Mouse (Mus musculus): Measurements from ENCODE around the gene App. TPM values are rescaled to one million over a fixed set of nuclear protein-coding genes. Genes with fewer than 3 reads are reported as not detected.

App gene
- polyA plus RNA-seq, 1 experiment from 2014 or later = 175 TPM

- ATAC-seq (ENCODE audit: insufficient read depth, low FRiP score, low read depth) = no peak
- Histone ChIP-seq H3K4me2 (no peak overlapping the region), H3K9me3 (no peaks in the 10 kb centered on the region), H3K36me3 (peaks cover 5% of the 10 kb centered on the region; the same call in 1 of the 2 replicates), H3K27me3 (replicated peaks) (no peaks in the 10 kb centered on the region), H3K4me3 (replicated peaks) (no peak overlapping the region), H3K9ac (no peak overlapping the region), H3K27ac (no peak overlapping the region), H3K4me1 (no peaks in the 10 kb centered on the region)
- WGBS = 86% methylated on average over 5 of the region's 5 CpGs
Observed at GRCm38 (mm10) chr16:85115837-85116236, 57.7 kb downstream of the App start.

- Histone ChIP-seq H3K4me2 (no peak overlapping the region), H3K27ac (no peak overlapping the region), H3K9ac (no peak overlapping the region), H3K4me3 (replicated peaks) (no peak overlapping the region), H3K9me3 (no peaks in the 10 kb centered on the region), H3K36me3 (peaks cover 5% of the 10 kb centered on the region; the same call in 1 of the 2 replicates), H3K27me3 (replicated peaks) (no peaks in the 10 kb centered on the region), H3K4me1 (no peaks in the 10 kb centered on the region)
- no peak for ATAC-seq (ENCODE audit: insufficient read depth, low FRiP score, low read depth)
- 78% methylated on average over 1 of the region's 1 CpGs for WGBS
Observed at GRCm38 (mm10) chr16:85114742-85115141, 58.8 kb downstream of the App start.

- H3K9ac ChIP-seq = no peak overlapping the region
- H3K36me3 ChIP-seq = no peaks in the 10 kb centered on the region
- H3K4me1 ChIP-seq = no peaks in the 10 kb centered on the region
- 84% methylated on average over 2 of the region's 2 CpGs for WGBS
- H3K9me3 ChIP-seq = no peaks in the 10 kb centered on the region
- no peak for ATAC-seq (ENCODE audit: insufficient read depth, low FRiP score, low read depth)
- H3K4me3 ChIP-seq (replicated peaks) = no peak overlapping the region
- no peaks in the 10 kb centered on the region for H3K27me3 ChIP-seq (replicated peaks)
- no peak overlapping the region for H3K27ac ChIP-seq
- H3K4me2 ChIP-seq = no peak overlapping the region
Observed at GRCm38 (mm10) chr16:85113941-85114340, 59.6 kb downstream of the App start.

GRCm38 (mm10) chr16:85112254-85112653 lies 61.3 kb downstream of the App start:
- 64% methylated on average over 2 of the region's 2 CpGs for WGBS
- Histone ChIP-seq H3K9me3 (no peaks in the 10 kb centered on the region), H3K4me2 (no peak overlapping the region), H3K9ac (no peak overlapping the region), H3K27ac (no peak overlapping the region), H3K4me1 (no peaks in the 10 kb centered on the region), H3K4me3 (replicated peaks) (no peak overlapping the region), H3K27me3 (replicated peaks) (no peaks in the 10 kb centered on the region), H3K36me3 (no peaks in the 10 kb centered on the region)
- ATAC-seq (ENCODE audit: insufficient read depth, low FRiP score, low read depth) = no peak

- no peaks in the 10 kb centered on the region for H3K4me1 ChIP-seq
- no peaks in the 10 kb centered on the region for H3K27me3 ChIP-seq (replicated peaks)
- H3K4me3 ChIP-seq (replicated peaks) = no peak overlapping the region
- ATAC-seq (ENCODE audit: insufficient read depth, low FRiP score, low read depth) = no peak
- no peak overlapping the region for H3K4me2 ChIP-seq
- H3K9me3 ChIP-seq = no peaks in the 10 kb centered on the region
- no peak overlapping the region for H3K9ac ChIP-seq
- H3K36me3 ChIP-seq = no peaks in the 10 kb centered on the region
- 73% methylated on average over 13 of the region's 13 CpGs for WGBS
- no peak overlapping the region for H3K27ac ChIP-seq
Observed at GRCm38 (mm10) chr16:85110428-85110827, 63.1 kb downstream of the App start.

GRCm38 (mm10) chr16:85108486-85108885 lies 65.1 kb downstream of the App start:
- no peaks in the 10 kb centered on the region for H3K4me1 ChIP-seq
- no peaks in the 10 kb centered on the region for H3K36me3 ChIP-seq
- WGBS = 88% methylated on average over 7 of the region's 7 CpGs
- H3K4me2 ChIP-seq = no peak overlapping the region
- no peak overlapping the region for H3K9ac ChIP-seq
- no peaks in the 10 kb centered on the region for H3K27me3 ChIP-seq (replicated peaks)
- H3K9me3 ChIP-seq = no peaks in the 10 kb centered on the region
- H3K4me3 ChIP-seq (replicated peaks) = no peak overlapping the region
- H3K27ac ChIP-seq = no peak overlapping the region
- no peak for ATAC-seq (ENCODE audit: insufficient read depth, low FRiP score, low read depth)

GRCm38 (mm10) chr16:85106644-85107323 lies 66.8 kb downstream of the App start:
- WGBS = 82% methylated on average over 9 of the region's 9 CpGs

GRCm38 (mm10) chr16:85105603-85106002 lies 68.0 kb downstream of the App start:
- Histone ChIP-seq H3K4me2 (no peak overlapping the region), H3K27me3 (replicated peaks) (no peaks in the 10 kb centered on the region), H3K4me1 (0 out of 2 replicates have a peak, but pooled peaks cover 2% of the 10 kb centered on the region), H3K36me3 (no peaks in the 10 kb centered on the region), H3K9me3 (no peaks in the 10 kb centered on the region), H3K9ac (no peak overlapping the region), H3K4me3 (replicated peaks) (no peak overlapping the region), H3K27ac (no peak overlapping the region)
- ATAC-seq (ENCODE audit: insufficient read depth, low FRiP score, low read depth) = no peak
- 77% methylated on average over 4 of the region's 4 CpGs for WGBS

More at GRCm38 (mm10) chr16:85106644-85107323, 66.8 kb downstream of the App start:
- Histone ChIP-seq H3K4me1 (0 out of 2 replicates have a peak, but pooled peaks cover 2% of the 10 kb centered on the region), H3K27ac (no peak overlapping the region), H3K36me3 (no peaks in the 10 kb centered on the region), H3K4me2 (no peak overlapping the region), H3K27me3 (replicated peaks) (no peaks in the 10 kb centered on the region), H3K9me3 (no peaks in the 10 kb centered on the region), H3K4me3 (replicated peaks) (no peak overlapping the region), H3K9ac (no peak overlapping the region)
- no peak for ATAC-seq (ENCODE audit: insufficient read depth, low FRiP score, low read depth)

- no peaks in the 10 kb centered on the region for H3K36me3 ChIP-seq
- no peak for ATAC-seq (ENCODE audit: insufficient read depth, low FRiP score, low read depth)
- no peaks in the 10 kb centered on the region for H3K27me3 ChIP-seq (replicated peaks)
Observed at GRCm38 (mm10) chr16:85103116-85103787, 70.3 kb downstream of the App start.

GRCm38 (mm10) chr16:85101544-85101943 lies 72.0 kb downstream of the App start:
- 83% methylated on average over 3 of the region's 3 CpGs for WGBS
- H3K4me1 ChIP-seq = 0 out of 2 replicates have a peak, but pooled peaks cover 2% of the 10 kb centered on the region

More at GRCm38 (mm10) chr16:85103116-85103787, 70.3 kb downstream of the App start:
- Histone ChIP-seq H3K9ac (no peak overlapping the region), H3K27ac (no peak overlapping the region), H3K4me1 (0 out of 2 replicates have a peak, but pooled peaks cover 2% of the 10 kb centered on the region), H3K4me3 (replicated peaks) (no peak overlapping the region), H3K4me2 (no peak overlapping the region), H3K9me3 (no peaks in the 10 kb centered on the region)
- 86% methylated on average over 13 of the region's 13 CpGs for WGBS

GRCm38 (mm10) chr16:85100806-85101205 lies 72.8 kb downstream of the App start:
- no peak for ATAC-seq (ENCODE audit: insufficient read depth, low FRiP score, low read depth)
- 33% methylated on average over 3 of the region's 3 CpGs for WGBS
- Histone ChIP-seq H3K4me1 (0 out of 2 replicates have a peak, but pooled peaks cover 2% of the 10 kb centered on the region), H3K9ac (no peak overlapping the region), H3K9me3 (no peaks in the 10 kb centered on the region), H3K4me3 (replicated peaks) (no peak overlapping the region), H3K4me2 (no peak overlapping the region), H3K36me3 (no peaks in the 10 kb centered on the region), H3K27ac (no peak overlapping the region), H3K27me3 (replicated peaks) (no peaks in the 10 kb centered on the region)

More at GRCm38 (mm10) chr16:85101544-85101943, 72.0 kb downstream of the App start:
- no peak overlapping the region for H3K4me2 ChIP-seq
- no peak overlapping the region for H3K4me3 ChIP-seq (replicated peaks)
- no peak for ATAC-seq (ENCODE audit: insufficient read depth, low FRiP score, low read depth)
- H3K9ac ChIP-seq = no peak overlapping the region
- no peaks in the 10 kb centered on the region for H3K27me3 ChIP-seq (replicated peaks)
- no peaks in the 10 kb centered on the region for H3K9me3 ChIP-seq
- H3K36me3 ChIP-seq = no peaks in the 10 kb centered on the region
- no peak overlapping the region for H3K27ac ChIP-seq

GRCm38 (mm10) chr16:85099487-85099886 lies 74.1 kb downstream of the App start:
- 50% methylated on average over 7 of the region's 7 CpGs for WGBS

More at GRCm38 (mm10) chr16:85099487-85099886, 74.1 kb downstream of the App start:
- H3K4me3 ChIP-seq (replicated peaks) = no peak overlapping the region
- 0 out of 2 replicates have a peak, but pooled peaks cover 2% of the 10 kb centered on the region for H3K4me1 ChIP-seq
- no peak for ATAC-seq (ENCODE audit: insufficient read depth, low FRiP score, low read depth)
- no peaks in the 10 kb centered on the region for H3K27me3 ChIP-seq (replicated peaks)
- H3K9ac ChIP-seq = no peak overlapping the region
- no peak overlapping the region for H3K27ac ChIP-seq
- no peaks in the 10 kb centered on the region for H3K36me3 ChIP-seq
- no peak overlapping the region for H3K4me2 ChIP-seq
- no peaks in the 10 kb centered on the region for H3K9me3 ChIP-seq
